Mouse (Mus musculus): ENCODE measurements at regions not wholly inside any gene's neighbourhood (a gene's known extent, or its start where the extent isn't known, plus 50 kb on each side); places are given as distances from the start of the nearest gene placed in this dataset.

DNA sequence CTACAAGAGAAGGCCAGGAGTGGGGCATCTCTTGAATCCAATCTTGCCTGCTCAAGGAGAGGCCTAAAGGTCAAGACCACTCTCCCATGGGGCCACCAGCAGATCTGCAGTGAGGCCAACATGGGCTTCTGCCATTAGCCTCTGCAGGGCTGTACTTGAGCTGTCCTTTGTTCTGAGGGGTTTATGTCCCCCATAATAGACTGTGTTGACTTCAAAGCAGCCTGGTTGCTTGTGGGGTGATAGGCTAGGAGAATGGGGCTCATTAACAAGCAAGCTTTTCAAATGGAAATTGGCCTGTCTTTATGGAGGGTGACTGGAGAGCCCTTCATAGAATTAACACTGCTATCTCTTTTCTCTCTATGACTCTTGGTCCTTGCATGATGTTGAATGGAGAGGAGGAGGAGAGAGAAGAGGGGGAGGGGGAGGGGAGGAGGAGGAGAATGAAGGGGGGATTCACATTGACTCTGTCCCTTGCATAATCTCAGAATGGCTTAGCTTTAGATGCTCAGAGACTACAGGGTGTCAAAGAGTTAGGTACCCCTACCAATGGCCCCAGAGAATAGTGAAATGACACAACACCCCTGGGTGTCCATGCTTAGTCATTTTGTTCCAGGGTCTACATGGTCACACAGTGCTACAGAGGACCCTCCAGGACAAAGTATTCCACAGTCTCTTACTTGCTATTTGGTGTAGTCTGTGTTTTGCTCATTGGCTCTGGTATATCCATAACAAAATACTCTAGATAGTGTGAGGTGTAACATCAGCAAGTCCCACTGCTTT is 352.3 kb upstream of the Mgmt start:
- intact Hi-C loops (cut with DNase I): no loop called here
- DNase-seq: no peak

GRCm38 (mm10) chr7:136542896-136543295 is 351.5 kb upstream of the Mgmt start:
- DNase-seq: no peak
- intact Hi-C loops (cut with DNase I): no loop called here

DNA sequence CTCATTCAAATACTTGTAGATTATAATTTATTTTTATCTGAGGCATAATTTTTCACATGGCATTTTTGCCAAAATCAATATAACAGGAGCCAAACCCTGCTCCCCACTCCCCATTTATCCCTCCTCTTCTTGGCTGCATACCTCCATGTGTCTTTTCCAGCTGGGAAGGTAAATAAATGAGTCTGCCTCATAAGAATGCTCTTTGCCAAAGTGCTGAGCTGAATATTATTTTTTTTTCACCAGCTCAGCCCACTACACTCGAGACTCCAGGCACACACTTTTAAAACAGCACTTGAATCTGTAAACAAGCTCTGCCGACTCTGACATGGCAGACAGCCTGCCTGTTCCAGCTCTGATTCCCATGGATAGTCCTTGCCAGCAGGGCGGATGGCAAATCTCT is 346.6 kb upstream of the Mgmt start:
- DNase-seq: no peak
- intact Hi-C loops (cut with DNase I): no loop called here

GRCm38 (mm10) chr7:136556436-136556835 is 338.0 kb upstream of the Mgmt start:
- intact Hi-C loops (cut with DNase I): no loop called here
- no peak for DNase-seq

- intact Hi-C loops (cut with DNase I): no loop called here
- DNase-seq: no peak
Measured at GRCm38 (mm10) chr7:136559536-136559935, 334.9 kb upstream of the Mgmt start.

GRCm38 (mm10) chr7:136570911-136571310 is 323.5 kb upstream of the Mgmt start:
- peak; percentile 23 to 32 for DNase-seq
- intact Hi-C loops (cut with DNase I): no loop called here

GRCm38 (mm10) chr7:136581896-136582295 is 312.5 kb upstream of the Mgmt start:
- intact Hi-C loops (cut with DNase I): no loop called here
- no peak for DNase-seq

DNA sequence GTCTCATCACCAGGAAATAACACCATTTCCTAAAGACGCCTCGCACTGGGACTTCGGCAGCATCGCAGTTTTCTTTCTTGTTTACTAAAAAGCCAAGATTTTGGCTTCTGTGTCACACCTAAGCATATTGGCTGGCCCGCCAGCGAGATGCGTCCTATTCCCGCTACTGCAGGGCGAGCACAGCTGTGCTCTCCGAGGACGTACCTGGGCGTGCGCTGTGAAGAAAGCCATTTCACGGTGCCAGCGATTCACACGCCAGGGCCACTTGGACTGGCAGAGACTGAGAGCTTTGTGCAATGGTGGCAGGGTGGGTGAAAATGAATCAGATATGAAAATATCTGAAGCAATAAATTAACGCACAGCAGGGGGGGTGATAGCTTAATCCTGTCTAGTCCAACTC is 310.1 kb upstream of the Mgmt start:
- DNase-seq: no peak
- intact Hi-C loops (cut with DNase I): no loop called here

GRCm38 (mm10) chr7:136588491-136588890 is 305.9 kb upstream of the Mgmt start:
- intact Hi-C loops (cut with DNase I): no loop called here
- no peak for DNase-seq

DNA sequence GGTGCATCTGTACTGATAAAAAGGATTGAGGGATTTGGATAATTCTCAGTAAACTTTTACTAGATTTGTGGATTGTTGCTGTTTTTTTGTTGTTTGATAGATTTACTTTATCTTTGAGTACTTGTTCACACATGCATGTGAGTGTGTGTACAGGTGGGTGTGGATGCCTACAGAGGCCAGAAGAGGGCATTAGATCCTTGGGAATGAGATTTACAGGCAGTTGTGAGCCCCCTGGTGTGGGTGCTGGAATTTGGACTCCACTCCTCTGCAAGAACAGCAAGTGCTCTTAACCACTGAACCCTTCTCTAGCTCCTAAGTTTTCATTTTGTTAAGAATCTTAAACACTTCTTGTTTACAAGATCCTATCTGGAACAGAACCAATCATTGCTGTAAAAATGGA is 303.5 kb upstream of the Mgmt start:
- no peak for DNase-seq
- intact Hi-C loops (cut with DNase I): no loop called here

DNA sequence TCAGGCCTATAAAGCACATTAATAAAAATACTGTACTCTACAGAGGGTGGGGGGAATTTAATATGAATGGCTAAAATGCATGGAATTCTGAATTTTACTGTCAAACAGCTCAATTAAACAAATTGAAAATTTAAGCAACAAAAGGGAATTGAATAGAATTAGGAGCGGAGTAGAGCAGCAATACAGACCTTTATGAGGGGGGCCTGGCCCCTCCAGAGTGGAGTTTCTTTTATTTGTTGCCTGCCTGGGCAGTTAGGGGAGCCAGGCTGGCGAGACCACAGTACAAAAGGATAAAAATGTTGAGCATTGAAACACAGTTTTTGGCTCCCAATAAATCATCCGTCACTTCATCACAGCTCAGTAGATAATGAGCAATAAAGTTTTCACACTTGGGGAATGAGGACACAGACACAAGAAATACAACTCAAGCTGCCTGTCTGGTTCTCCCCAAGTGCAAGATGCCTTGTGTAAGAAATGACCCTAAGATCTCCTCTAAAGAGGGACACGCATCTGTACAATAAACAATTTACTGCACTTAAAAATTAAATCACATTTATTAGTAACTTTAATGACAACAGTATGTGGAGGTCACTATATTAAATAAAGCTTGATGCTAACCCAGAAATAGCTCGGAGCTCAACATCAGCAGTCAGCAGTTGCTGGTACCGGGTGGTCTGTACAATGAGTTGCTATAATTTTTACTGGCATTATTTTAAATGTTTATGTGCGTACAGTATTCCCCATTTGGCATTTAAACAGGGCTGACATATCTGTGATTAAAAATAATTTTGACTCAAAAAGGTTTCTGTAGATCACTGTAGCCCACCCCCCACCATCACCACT is 286.9 kb upstream of the Mgmt start:
- intact Hi-C loops (cut with DNase I): no loop called here
- no peak for DNase-seq

DNA sequence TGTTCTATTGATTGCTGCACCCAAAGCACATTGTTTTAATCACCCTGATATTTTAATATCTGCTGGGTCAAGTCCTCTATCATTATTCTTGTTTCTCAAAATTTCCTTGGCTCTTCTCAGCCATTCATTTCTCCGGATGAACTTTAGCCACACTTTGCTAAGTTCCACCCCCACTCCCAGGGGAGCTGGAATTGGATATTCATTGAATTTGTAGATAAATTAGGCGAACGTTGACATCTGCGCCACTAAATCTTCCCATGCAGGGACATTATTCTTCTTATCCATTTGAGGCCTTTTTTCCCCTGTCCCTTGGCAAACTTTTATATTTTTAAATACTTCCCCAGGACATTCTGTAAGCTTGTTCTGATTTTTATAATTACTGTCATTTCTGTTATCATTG is 280.9 kb upstream of the Mgmt start:
- DNase-seq: peak; percentile 54 to 66
- intact Hi-C loops (cut with DNase I): no loop called here

GRCm38 (mm10) chr7:136624496-136624895 is 269.9 kb upstream of the Mgmt start:
- no peak for DNase-seq

DNA sequence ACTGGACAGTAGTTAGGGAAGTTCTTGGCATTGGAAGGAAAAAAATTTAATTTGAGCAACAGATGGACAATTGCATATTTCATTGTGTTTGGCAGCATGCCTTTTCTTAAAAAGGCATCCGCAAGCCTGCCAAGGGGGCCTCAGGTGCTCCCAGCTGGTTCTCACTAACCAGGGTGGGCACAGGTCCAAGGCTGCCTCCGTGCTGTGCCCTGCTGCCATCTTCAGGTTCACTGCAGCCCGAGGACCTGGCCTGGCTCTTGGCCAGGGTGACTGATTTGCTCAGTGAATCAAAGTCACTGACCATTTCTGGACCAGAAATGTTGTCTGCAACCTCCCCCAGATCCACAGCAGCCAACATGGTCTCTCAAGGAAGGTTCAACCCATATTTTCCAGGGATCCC is 263.3 kb upstream of the Mgmt start:
- DNase-seq: peak; percentile 30 to 49
- intact Hi-C loops (cut with DNase I): no loop called here

More at GRCm38 (mm10) chr7:136624496-136624895, 269.9 kb upstream of the Mgmt start:
- intact Hi-C loops (cut with DNase I): no loop called here

GRCm38 (mm10) chr7:136640160-136640559 is 254.3 kb upstream of the Mgmt start:
- peak; percentile 8 to 12 for DNase-seq
- intact Hi-C loops (cut with DNase I): no loop called here

- intact Hi-C loops (cut with DNase I): no loop called here
- DNase-seq: peak; percentile 4 to 8
Measured at GRCm38 (mm10) chr7:136640771-136641170, 253.6 kb upstream of the Mgmt start.

GRCm38 (mm10) chr7:136649796-136650195 is 244.6 kb upstream of the Mgmt start:
- intact Hi-C loops (cut with DNase I): no loop called here
- DNase-seq: no peak

GRCm38 (mm10) chr7:136659930-136660329 is 234.5 kb upstream of the Mgmt start:
- DNase-seq: no peak
- intact Hi-C loops (cut with DNase I): no loop called here

- intact Hi-C loops (cut with DNase I): no loop called here
- no peak for DNase-seq
Measured at GRCm38 (mm10) chr7:136660401-136660800, 234.0 kb upstream of the Mgmt start.

DNA sequence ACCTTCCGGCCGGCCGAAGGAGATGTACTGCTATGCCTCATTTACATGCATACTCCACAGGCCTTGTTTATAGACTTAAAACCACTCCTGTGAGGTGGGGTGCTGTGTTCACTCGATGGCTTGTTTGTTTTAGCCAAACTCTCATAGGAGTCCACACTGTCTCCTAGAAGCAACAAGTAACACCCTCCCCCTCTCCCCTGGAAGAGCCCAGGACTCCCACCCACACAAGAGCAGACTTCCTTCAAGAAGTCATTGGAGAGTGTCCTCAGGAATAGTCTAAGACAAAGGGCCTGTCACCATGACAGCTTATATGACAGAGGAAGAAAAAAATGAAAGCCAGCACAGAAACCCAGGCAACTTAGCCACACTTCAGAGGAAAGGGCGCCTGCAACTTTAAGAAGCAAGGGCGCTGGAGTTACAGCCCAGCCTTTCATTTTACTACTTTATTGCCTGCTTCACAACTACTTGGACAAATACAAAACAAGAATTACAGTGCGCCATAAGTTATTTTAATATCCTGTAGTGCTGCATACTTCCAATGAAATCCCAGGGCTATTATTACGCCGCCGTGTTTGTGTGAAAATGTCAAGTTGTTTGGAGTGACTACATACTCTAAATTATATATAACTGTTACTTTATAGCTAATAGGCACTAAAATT is 229.9 kb upstream of the Mgmt start:
- no peak for DNase-seq
- intact Hi-C loops (cut with DNase I): no loop called here

- intact Hi-C loops (cut with DNase I): no loop called here
- no peak for DNase-seq
Measured at GRCm38 (mm10) chr7:136665901-136666300, 228.5 kb upstream of the Mgmt start.

DNA sequence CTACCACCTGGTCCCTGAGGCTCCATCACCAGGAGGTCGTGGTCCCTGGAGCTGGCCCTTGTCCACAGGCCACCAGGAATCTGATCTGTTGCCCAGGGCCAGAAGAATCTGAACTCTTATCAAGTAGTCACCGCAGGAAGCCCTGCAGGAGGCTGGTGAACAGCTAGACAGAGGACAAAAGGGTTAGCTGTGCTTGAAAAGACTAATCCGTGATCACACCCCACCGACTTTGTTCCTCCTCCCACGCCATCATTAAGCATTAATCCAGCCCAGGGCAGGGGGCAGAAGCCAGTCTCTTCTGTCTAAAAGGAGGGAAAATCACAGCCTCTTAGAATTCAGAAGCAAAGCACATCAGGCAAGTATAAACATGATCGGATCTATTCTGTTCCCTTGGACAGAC is 227.7 kb upstream of the Mgmt start:
- DNase-seq: no peak
- intact Hi-C loops (cut with DNase I): no loop called here
